Mouse (Mus musculus) G1E (cell line): Measurements from ENCODE around the gene Slc34a3. TPM values are rescaled to one million over a fixed set of nuclear protein-coding genes. Genes with fewer than 3 reads are reported as not detected.
A peak's percentile ranks its signal among the peaks of the same experiment; 100 is the strongest.

Experiments used
- ATAC-seq: 2 replicates; pipeline ENCODE4 v1.8.0; 2016; ENCODE audit warnings: mild to moderate bottlenecking; ENCODE audit not compliant: insufficient number of reproducible peaks, poor library complexity, low FRiP score, severe bottlenecking; ENCODE audit errors: extremely low read depth
- DNase-seq: peaks from one replicate; pipeline ENCODE4 v3.0.0; 2012; ENCODE audit warnings: low spot score
- H3K27me3 ChIP-seq: 2 replicates; pipeline ENCODE4 v1.6.1; 2012; ENCODE audit warnings: mild to moderate bottlenecking, low read length, inconsistent platforms; ENCODE audit not compliant: insufficient read depth
- H3K36me3 ChIP-seq: replicated peaks from 2 replicates; pipeline ENCODE3; 2012; ENCODE audit warnings: mild to moderate bottlenecking, inconsistent platforms
- H3K4me1 ChIP-seq: 2 replicates; pipeline ENCODE4 v1.6.1; 2012; ENCODE audit warnings: low read depth, low read length, inconsistent platforms, mixed read lengths; ENCODE audit not compliant: insufficient read depth
- H3K4me3 ChIP-seq: 2 replicates; pipeline ENCODE4 v1.5.1; 2012; ENCODE audit warnings: low read depth, mild to moderate bottlenecking, inconsistent platforms, low read length, moderate library complexity, mixed read lengths
- H3K9me3 ChIP-seq: replicated peaks from 2 replicates; pipeline ENCODE4 v1.6.1; 2012; ENCODE audit warnings: inconsistent platforms
- CTCF ChIP-seq: IDR thresholded peaks from 2 replicates; pipeline ENCODE4 v1.5.1; 2012; ENCODE audit warnings: low read depth, low read length, inconsistent platforms, mixed read lengths
- GATA1 ChIP-seq: IDR thresholded peaks from 2 replicates; pipeline ENCODE4 v1.6.1; 2012; ENCODE audit warnings: borderline replicate concordance, low read length, inconsistent platforms, mixed read lengths
- GATA2 ChIP-seq: IDR thresholded peaks from 2 replicates; pipeline ENCODE4 v1.6.1; 2012; ENCODE audit warnings: low read depth, low read length, inconsistent platforms, borderline replicate concordance
- POLR2AphosphoS5 ChIP-seq: IDR thresholded peaks from 2 replicates; pipeline ENCODE4 v1.6.1; 2012; ENCODE audit warnings: low read depth, low read length, inconsistent platforms; ENCODE audit not compliant: insufficient replicate concordance
- TAL1 ChIP-seq: conservative IDR thresholded peaks from 2 replicates; pipeline ENCODE4 v1.6.1; 2012; ENCODE audit warnings: low read depth, low read length, inconsistent platforms, mixed read lengths
- polyA plus RNA-seq: library from polyadenylated mRNA; stranded (reverse); fragments of >175 nt; gene quantifications from 2 replicates; pipeline ENCODE4 v1.2.3, GENCODE M21; 2012
- total RNA-seq, 2 experiments: library from RNA; stranded (forward) in 1 of 2; stranded (reverse) in 1 of 2; fragments of 200-1000 nt in 1 of 2; fragments of >200 nt in 1 of 2; fragmentation: Nextera tagmentation in 1 of 2; gene quantifications; 2 replicates each; pipeline ENCODE4 v1.2.3; 2014 to 2017

The Slc34a3 gene
- total and polyA plus RNA-seq, 3 experiments: 0.91 TPM; not detected in 2

DNA sequence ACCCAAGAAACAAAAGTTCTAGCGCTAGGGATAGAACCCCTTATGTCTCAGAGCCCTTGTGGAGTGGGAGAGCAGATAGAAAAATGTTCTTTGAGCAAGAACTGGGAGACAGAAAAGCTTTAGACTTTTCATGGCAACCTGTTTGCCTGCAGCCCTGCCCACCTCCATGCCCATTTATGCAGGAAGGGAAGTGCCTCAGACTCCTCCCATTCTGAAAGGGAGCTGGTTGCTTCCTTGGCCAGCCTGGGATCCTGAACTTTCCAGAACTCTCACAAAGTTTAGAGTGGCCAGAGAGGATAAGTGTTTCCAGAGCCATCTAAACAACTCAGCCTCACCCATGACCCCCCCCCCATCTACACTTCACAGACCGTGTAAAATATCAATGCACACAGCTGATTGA lies 37.0 kb downstream of the Slc34a3 start:
- H3K36me3 ChIP-seq: peaks cover 77% of the 10 kb centered on the region
- peaks cover 61% of the 10 kb centered on the region for H3K4me1 ChIP-seq
- no peak for DNase-seq

DNA sequence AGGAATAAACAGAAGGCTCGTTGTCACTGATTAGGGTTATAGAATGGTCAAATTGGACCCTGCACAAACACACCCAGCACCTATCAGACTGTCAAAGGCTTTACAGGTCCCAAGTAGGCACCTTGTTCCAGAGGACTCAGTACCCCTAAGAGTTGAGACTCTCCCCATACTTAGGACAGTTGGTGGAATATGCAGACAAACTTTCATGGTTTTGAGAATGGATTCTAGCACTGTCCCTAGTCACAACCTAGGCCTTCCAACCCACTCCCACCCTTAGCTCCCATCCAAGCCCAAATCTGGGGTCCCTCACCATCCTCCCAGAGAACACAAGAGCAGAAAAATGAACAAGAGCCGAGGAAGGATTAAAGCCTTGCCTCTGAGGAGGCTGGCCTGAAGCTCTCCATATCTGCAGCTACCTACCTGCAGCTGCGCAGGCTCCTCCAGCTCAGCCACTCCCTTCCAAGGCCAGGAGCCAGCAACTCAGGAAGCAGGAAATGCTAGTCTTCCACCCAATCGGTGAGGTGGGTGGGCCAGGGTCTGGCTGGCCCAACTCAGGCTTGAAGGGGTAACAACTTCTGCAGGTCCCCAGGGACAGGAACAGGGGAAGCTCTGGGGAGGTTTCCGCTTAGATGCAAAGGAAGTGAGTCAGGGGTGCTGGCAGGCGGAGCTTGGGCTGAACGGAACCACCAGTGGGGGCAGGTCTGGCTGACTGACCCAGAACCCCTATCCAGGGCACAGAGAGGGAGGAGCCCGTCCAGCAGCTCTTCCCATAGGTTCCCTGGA lies 37.8 kb downstream of the Slc34a3 start, which contains the start of gene Tor4a:
TSS of gene Tor4a (minus strand) at position 715 of the 783 bp plus-strand sequence.
- no peak for TF ChIP-seq GATA1
- no peak for TF ChIP-seq CTCF
- TF ChIP-seq GATA2: no peak
- TF ChIP-seq TAL1: no peak
- TF ChIP-seq POLR2AphosphoS5: no peak
- Histone ChIP-seq H3K4me3 (peak within 1 kb of the TSS; percentile 73), H3K9me3 (no peaks in the 10 kb centered on the region), H3K36me3 (peaks cover 72% of the 10 kb centered on the region), H3K27me3 (no peaks in the 10 kb centered on the region), H3K4me1 (peaks cover 61% of the 10 kb centered on the region)
- DNase-seq (peak; percentile 92), ATAC-seq (peak; percentile 74)

More for the DNA sequence above, 37.0 kb downstream of the Slc34a3 start:
- Histone ChIP-seq H3K4me3 (peak overlapping the region; percentile 73; the same call in 1 of the 2 replicates), H3K9me3 (no peaks in the 10 kb centered on the region), H3K27me3 (no peaks in the 10 kb centered on the region)
- no peak for ATAC-seq
- TF ChIP-seq TAL1 (no peak), GATA1 (no peak), GATA2 (no peak)

DNA sequence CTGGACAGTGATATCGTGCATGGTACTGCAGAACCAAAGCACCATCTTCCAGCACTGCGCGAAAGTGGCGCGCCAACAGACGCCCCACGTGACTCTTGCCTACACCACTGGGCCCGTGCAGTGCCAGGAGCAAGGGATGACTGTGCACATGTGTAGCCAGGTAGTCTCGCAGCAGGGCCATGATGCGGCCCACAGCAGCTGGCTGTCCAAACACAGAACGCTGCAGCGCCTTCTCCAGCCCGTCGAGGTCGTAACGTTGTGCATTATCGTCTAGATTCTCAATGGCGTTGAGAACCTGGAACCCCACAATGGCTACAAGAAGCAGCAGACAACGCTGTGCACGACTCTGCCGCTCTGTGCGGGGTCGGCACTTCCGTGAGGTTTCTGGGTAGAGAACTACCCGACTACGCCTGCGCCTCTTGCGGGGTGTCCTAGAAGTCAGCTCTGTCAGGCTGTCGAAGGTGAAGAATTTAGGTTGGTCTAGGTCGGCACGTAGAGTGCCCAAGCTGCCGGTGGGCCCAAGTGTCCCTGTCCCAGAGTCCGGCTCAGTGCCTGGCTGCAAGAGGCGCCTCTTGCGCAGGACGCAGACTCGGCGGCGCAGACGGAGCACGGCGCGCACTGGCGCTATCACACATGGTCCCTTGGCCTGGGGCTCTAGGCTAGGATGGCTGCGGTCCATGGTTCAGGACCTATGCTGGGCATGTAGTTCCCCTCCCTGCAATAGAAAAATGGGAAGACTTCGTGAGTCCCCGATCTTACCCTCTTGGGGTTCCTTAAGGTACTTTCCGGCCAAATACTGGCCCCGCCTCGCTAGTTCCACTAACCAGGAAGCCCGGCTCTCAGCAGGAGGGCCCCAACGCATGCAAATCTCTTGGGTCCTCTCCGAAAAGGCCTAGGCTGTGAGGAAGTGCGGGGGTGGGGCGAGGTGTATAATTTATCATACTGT lies 38.7 kb downstream of the Slc34a3 start:
- H3K36me3 ChIP-seq: peaks cover 66% of the 10 kb centered on the region

DNA sequence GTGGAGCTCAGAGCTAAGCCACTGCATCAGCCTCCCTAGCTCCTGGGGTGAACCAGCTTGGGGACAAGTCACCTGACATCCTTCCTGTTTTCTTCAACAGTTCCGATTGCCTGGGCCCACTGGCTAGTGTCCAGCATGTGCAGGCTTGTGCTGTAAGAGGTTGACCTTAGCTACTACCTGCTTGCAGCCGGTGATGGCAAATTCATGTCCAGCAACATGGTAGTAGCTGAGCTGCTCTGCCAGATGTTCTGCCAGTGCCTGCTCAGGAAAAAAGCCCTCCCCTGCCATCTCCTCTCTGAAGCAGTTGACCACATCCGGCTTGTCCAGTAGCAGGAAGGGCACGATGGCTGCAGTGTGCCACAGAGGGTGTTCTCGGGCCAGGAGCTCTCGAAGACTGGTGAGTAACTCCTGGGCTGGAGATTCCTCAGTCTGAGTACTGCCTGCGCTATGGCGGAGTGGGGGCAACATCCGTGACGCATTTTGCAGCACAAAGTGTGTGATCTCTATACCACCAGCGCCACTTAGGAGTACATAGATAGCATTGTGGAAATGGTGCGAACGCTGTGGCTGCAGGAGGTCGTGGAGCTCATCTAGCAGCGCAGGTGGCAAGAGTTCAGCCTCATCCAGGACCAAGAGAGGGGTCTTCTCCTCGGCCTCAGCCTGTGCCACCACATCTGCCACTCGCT lies 39.5 kb downstream of the Slc34a3 start:
- TF ChIP-seq TAL1 (no peak), POLR2AphosphoS5 (no peak), GATA2 (no peak), GATA1 (no peak), CTCF (no peak)
- Histone ChIP-seq H3K9me3 (no peaks in the 10 kb centered on the region), H3K4me1 (peaks cover 55% of the 10 kb centered on the region), H3K4me3 (peak overlapping the region; percentile 73; the same call in 1 of the 2 replicates), H3K36me3 (peaks cover 57% of the 10 kb centered on the region), H3K27me3 (peaks cover 2% of the 10 kb centered on the region)
- ATAC-seq (no peak), DNase-seq (no peak)

More for the DNA sequence above, 38.7 kb downstream of the Slc34a3 start:
- DNase-seq (peak; percentile 76), ATAC-seq (peak; percentile 41)
- Histone ChIP-seq H3K27me3 (peaks cover 2% of the 10 kb centered on the region), H3K9me3 (no peaks in the 10 kb centered on the region), H3K4me1 (peaks cover 59% of the 10 kb centered on the region), H3K4me3 (peak overlapping the region; percentile 73)
- no peak for TF ChIP-seq POLR2AphosphoS5

DNA sequence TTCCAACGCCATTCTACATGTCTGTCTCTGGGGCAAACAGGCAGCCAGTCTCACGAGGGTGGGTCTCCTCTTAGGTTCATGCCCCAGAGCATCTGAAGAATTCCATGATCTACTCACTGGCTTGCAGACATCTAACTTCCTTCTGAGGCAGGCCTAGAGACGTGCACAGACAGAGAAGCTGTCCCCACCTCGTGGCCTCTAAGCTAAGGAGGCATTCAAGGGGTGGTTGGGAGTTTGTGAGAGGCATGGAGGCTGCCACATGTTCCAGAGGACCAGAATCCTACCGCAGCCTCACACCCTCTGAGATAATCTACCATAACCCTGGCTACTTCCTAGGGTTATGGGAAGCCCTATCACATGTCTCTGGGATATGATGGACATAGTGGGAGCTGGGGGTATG lies 40.2 kb downstream of the Slc34a3 start:
- TF ChIP-seq CTCF (no peak), GATA1 (no peak), GATA2 (no peak)
- Histone ChIP-seq H3K4me1 (peaks cover 53% of the 10 kb centered on the region), H3K9me3 (no peaks in the 10 kb centered on the region), H3K27me3 (peaks cover 2% of the 10 kb centered on the region), H3K36me3 (peaks cover 51% of the 10 kb centered on the region), H3K4me3 (peak overlapping the region; percentile 73; the same call in 1 of the 2 replicates)
- DNase-seq (no peak), ATAC-seq (no peak)

DNA sequence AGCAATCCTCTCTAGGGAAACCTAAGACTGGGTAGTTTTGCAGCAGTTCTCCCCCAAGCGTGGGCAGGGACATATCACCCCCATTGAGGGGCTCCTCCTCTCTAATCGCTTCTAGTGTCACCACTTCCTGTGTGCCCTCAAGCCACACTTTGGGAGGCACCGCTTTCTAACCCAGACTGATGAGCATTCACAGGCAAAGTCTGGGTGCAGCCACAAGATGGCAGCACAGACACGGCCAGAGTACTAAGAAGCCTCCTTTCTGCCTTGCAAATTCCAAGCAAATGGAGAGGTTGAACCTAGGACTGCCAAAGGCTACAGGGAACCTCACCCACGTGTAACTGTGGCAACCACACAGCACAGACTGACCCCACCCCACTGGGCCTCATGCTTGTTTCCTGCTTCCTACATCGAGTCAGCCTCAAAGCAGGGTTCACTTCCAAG lies 40.8 kb downstream of the Slc34a3 start:
- TF ChIP-seq TAL1: no peak
- peak; percentile 83 for TF ChIP-seq CTCF
- DNase-seq: peak; percentile 73
- Histone ChIP-seq H3K4me3 (peak overlapping the region; percentile 49; the same call in 1 of the 2 replicates), H3K4me1 (peaks cover 53% of the 10 kb centered on the region), H3K27me3 (peaks cover 2% of the 10 kb centered on the region), H3K36me3 (peaks cover 45% of the 10 kb centered on the region), H3K9me3 (no peaks in the 10 kb centered on the region)
- ATAC-seq: peak; percentile 23; the same call in 1 of the 2 replicates
